Mouse (Mus musculus) right cerebral cortex, postnatal 4 days (tissue): ENCODE data around the gene Capn7.
A peak's percentile ranks its signal among the peaks of the same experiment; 100 is the strongest.

ENCODE experiments used
- DNase-seq: peaks from one replicate; pipeline ENCODE4 v3.0.0-alpha.2; 2022

Capn7 gene

DNA sequence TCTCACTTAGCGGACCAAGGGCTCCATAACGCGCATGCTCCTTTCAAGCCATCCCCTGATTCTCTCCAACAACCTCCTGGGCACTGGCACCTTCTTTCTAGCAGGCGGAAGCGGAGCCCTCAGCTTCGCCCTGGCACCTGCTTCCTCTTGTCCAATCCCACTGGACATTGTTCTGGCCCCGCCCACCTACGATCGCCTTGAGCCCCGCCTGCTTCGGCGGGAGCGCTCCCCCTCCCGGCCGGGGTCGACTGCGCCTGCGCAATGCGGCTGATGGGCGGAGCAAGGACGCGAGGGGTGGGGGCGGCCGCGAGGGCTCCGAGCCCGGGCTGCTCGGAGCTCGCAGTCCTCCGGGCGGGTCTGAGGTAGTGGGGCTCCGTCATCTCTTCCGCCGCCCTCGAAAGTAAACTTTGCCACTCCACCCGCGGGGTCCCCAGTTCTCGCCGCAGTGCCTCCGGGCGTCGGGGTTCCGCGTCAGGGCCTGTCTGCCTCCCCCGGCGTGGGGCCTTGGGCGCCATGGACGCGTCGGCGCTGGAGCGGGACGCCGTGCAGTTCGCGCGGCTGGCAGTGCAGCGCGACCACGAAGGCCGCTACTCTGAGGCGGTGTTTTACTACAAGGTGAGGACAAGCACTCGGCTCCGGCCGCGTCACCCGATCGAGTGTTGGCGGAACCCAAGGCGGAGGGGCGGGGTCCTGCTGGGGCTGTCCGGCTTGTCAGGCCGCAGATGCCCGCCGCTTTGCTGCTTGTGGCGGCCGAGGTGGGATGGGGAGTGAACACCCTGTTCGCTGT, at the start of gene Capn7:
TSS of gene Capn7 (plus strand) at position 270 of the 787 bp plus-strand sequence.
- peak; percentile 100 for DNase-seq

DNA sequence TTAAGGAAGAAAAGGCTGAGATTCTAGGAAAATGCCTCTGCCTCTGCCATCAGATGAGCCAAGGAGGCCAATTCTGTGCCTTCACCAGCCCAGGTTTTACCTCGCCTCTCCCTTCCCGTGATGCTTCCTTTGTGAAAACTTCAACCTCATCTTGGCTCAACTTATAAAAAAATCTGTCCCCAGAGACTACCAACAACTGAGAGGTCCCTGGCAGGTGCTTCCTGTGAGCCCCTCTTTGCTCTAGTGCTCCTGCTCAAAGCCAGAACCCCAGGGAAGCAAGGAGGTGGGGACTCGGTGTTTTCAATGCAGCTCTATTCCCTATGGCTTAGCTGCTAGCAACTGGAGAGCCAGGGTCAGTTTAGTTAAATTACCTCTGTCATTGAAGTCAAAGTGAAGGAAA, 23.2 kb upstream of the Capn7 start:
- no peak for DNase-seq

- no peak for DNase-seq
Observed at GRCm38 (mm10) chr14:31316613-31317012, 19.8 kb upstream of the Capn7 start.

DNA sequence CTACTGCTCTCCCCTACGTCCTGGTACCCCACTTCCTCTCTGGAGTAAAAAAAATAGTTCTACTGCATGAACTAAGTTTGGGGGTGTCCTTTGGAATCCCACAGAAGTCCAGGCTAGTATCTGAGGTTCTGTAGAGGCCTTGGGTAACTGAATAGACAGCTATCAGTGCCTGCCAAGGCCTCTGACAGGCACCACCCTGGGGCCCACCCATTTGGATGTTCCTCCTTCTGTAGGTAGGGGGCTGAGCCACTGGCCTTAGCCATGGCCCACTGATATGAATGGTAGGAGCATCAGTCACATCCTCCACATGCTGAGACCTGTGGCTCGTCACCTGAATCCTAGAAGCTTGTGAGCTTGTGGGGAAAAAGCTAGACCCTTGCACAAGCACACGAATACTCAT, 18.7 kb upstream of the Capn7 start:
- no peak for DNase-seq

DNA sequence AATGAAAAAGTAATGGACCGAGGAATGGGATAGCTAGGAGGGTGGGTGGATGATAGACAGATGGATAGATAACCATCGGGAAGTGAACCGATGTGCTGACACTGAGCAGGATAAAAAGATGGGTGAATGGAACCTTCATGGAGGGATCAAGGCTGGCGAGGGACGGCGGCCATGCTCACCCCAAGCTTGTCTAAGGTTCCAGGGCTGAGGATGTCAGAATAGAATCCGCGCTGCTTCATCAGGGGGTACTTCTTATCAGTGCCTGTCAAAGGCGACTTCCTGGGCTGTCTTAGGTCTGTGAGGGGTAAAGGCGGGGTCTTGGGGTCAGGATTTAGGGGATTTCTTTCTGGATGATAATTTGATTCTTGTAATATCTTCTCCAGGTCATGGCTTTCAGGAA, 16.9 kb upstream of the Capn7 start:
- DNase-seq, result no peak

DNA sequence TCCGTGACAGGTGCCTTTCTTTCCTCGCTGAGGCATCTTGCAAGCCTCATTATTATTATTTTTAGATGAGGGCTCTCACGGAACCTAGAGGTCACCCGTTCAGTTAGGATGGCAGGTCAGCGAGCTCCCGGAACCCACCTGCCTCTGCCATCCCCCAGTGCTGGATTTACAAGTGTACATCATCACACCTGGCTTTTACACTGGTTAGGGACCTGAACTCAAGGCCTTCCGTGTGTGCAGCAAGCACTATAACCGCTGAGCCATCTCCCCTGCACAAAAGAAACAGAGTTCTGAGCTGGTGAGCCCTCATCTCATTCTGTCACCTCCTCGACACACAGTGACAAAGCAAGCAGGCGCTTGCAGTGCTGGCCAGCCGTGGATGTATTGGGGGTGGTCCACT, 15.3 kb upstream of the Capn7 start:
- no peak for DNase-seq

DNA sequence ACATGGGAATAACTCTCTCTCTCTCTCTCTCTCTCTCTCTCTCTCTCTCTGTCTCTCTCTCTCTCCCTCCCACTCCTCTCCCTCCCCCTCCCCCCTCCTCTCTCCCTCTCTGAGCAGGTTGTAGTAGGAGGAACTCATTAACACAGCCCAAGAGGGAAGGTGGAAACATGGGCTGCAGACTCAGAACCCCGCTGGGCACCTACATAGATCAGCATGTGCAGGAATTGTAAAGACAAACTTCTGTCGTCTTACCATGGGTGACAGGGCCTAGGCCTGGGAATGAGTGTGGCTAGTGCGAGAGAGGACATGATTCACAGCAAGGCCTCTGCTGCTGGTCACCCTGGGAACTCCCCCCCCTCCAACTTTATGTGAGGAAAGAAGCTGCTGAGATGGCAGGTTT, 14.2 kb upstream of the Capn7 start:
- no peak for DNase-seq

- DNase-seq, result no peak
Observed at GRCm38 (mm10) chr14:31323189-31323588, 13.2 kb upstream of the Capn7 start.

DNA sequence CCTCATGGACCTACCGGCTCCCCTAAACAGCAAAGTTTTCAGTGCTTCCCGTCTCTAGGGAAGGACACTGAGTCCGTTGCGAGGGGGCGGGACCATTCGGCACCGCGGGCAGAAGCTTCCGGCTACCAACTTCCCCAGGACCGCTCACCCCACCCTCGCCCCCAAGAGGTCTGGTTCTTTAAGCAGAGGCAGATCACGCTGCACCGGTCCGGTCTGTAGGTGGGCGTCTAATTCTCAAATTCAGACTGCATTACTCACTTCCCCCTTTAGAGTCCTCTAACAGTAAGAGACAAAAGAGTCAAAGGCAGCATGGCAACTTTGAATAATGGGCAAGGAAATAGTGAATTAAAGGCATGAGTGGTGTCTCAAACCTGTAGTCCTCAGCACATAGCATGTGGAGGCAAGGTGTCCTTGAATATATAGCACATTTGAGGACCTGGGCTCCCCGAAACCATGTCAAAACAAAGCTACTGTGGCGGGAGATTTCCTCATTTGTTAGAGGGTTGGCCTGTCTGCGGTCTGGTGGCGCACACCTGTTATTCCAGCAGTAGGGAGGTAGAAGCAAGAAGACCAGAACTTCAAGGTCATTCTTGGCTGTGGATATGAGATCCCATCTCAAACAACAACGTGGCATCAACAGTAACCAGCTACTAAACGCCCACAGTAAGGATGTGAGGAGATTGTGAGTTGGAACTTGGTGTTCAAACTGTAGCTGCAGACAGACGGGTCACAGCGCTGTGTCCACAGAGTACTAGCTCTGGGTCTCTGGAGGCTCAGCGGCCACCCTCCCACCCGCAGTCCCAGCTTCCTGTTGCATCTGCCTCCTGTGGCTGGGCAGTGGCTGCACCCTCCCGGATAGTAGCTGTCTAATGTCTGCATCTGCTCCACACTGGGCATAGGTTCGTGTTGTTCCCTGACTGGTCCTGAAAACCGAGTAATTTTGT, 12.3 kb upstream of the Capn7 start, which contains the start of gene Dnah1:
TSS of gene Dnah1 (minus strand) at position 48 of the 944 bp plus-strand sequence.
- DNase-seq, result peak; percentile 34

GRCm38 (mm10) chr14:31324851-31325250, 11.6 kb upstream of the Capn7 start:
- DNase-seq, result no peak

- DNase-seq, result no peak
Observed at GRCm38 (mm10) chr14:31325551-31325950, 10.9 kb upstream of the Capn7 start.

DNA sequence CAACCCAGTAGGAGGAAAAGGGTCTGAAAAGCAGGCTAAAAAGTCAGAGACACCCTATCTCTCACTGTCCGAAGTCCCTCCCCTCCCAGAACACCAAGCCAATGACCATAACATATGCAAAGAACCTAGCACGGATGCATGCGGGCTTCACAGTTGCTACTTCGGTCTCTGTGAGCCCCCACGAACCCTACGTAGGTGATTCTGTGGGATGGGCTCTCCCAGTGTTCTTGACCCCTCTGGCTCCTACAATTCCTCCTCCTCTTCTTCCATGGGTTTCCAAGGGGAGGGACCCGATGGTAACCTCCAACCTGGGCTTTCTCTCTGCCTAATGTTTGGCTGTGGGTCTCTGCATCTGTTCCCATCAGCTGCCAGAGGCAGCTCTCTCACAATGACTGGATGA, 9.7 kb upstream of the Capn7 start:
- DNase-seq, result no peak

DNA sequence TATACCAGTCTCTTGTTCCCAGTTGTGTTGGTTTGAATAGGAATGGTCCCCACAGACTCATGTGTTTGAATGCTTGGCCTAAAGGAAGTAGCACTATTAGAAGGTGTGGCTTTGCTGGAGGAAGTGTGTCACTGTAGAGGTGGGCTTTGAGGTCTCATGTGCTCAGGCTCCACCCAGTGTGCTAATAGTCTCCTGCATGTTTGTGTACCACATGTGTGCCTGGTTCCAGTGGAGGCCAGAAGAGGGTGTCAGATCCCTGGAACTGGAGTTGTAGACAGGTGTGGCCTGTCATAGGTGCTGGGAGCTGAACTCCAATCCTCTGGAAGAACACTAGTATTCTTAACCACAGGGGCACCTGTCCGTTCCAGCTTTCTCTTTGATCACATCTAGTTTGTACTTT, 9.2 kb upstream of the Capn7 start:
- no peak for DNase-seq

- DNase-seq, result no peak
Observed at GRCm38 (mm10) chr14:31327681-31328080, 8.8 kb upstream of the Capn7 start.

GRCm38 (mm10) chr14:31329741-31330140, 6.7 kb upstream of the Capn7 start:
- DNase-seq, result no peak

DNA sequence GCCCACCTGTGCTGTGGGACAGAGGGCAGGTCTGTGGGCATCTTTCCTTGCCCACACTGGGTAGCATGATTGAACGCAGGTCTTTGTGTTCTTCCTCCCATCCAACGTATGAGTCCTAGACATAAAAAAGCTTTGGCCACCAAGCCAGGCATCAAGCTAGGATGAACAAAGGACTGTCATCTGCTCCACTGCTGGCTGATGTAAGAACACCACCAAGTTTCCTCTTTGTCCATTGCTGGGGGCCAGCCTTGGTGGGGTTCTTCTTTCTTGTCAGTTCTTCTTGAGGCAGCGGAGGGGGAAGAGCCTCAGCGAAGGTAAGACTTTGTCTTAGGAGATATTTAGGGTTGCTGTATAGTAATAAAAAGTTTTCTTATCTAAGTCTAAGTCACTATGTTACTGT, 5.5 kb upstream of the Capn7 start:
- DNase-seq, result no peak

DNA sequence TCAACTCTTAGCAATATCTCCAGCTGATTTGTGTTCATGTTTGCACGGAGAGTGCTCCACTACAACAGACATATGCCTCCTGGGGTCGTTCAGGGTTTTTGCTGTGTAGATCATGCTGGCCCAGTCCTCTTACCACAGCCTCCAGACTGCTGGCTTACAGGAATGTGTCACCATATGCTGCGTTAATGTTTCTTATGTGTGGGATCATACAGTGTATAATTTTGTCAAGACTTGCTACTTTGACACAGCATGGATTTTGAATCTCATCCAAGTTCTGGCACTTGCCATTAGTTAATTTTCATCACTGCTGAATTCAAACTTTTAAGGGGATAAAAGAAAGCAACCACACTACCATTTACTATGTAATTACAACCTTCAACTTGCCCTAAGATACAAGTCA, 673 bp upstream of the Capn7 start:
- no peak for DNase-seq

GRCm38 (mm10) chr14:31337406-31337805, 968 bp downstream of the Capn7 start:
- no peak for DNase-seq

- DNase-seq, result no peak
Observed at GRCm38 (mm10) chr14:31337947-31338346, 1.5 kb downstream of the Capn7 start.

DNA sequence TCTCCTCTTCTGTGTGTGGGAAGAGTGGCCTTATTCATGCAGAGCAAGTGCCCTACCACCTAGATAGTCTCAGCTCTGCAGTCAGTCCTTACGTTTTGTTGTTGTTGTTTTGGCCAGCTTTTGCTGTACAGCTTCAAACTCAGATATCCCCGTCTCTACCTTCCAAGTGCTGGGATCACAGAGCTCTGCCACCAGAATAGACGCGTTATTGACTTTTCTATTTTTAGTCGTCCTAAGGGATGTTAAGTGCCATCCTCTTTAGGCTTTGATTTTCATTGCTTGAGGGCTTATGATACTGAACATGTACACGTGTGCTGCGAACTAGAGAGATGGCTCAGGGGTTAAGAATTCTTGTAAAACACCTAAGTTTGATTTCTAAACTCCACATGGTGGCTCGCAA, 6.8 kb downstream of the Capn7 start:
- no peak for DNase-seq

DNA sequence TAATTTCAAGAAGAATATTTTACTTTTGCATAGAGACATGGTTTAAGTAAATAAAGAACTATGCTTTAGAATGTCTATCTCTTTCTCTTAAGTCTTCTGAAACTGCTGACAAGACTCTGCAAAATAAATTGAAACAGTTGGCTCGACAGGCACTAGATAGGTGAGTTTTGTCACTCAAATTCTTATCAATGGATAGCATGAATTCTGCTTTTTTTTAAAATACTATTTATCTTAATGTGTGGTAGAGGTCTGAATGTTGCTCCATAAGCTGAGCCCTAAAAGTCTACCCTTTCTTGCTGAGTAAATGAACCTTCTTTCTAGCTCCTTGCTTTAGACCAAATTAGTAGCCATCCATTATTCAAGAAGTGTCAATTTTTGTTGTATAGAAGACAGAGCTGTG, 8.9 kb downstream of the Capn7 start:
- no peak for DNase-seq

GRCm38 (mm10) chr14:31362236-31362635, 25.8 kb downstream of the Capn7 start:
- DNase-seq, result no peak

GRCm38 (mm10) chr14:31364589-31364988, 28.2 kb downstream of the Capn7 start:
- no peak for DNase-seq

- peak; percentile 75 for DNase-seq
Observed at GRCm38 (mm10) chr14:31365350-31365749, 28.9 kb downstream of the Capn7 start.
